Comparison of ENCODE assay signal across 10 mouse cellular contexts in the genomic region with DNA sequence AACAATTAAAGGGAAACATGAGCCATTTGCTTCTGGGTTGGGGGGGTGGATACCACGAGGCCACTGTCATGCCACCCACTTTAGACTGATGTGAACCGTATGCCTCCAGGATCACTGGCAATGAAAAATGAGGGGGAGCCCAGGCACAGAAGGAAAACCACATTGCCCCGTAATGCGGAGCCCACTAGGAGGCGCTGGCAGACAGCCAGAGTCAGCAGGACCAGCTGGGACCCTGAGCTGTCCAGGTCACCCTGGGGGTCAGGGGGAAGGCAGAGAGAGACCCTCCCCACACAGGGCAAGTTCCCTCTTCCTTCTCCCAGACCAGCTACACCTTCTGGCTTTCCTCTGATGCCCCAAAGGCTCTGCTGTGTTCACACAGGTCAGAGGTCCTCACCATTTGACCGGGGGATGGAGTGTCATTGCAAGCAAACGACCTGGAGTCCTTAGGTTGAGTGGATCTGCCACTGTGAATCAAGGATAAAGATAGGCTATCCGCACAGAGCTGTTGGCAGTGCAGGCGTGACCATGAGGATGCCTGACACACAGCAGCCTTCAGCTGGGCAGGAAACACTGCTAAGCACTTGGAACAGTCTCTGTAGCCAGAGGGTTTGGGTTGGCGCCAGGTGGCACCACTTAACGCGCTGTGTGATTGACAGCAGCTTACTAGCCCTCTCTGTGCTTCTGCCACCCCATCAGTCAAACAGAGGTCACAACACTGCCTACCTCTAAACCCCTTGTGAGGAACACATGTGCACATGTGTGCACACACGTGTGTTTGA.
DNase-seq lines count a peak whose midpoint lies in the region; ATAC-seq and TF ChIP-seq lines count a peak whose summit lies in the region.
"Had no signal": no experiment of that assay in that cellular context is flagged by ENCODE, and none has a peak within 500 bp of the region (broad histone marks: within the 10 kb centered on the region; RNA-seq: fewer than 3 reads in every experiment).

No protein-coding gene starts in this region.

- DNase-seq in left cerebral cortex, postnatal 4 days, result peak; percentile 81
- no peak for DNase-seq in left cerebral cortex, postnatal 25 days (ENCODE audit: low spot score in 2 of 2)
- DNase-seq in CH12.LX (ENCODE audit: extremely low read depth), result no peak
- no peak for DNase-seq in MEL (ENCODE audit: low read depth, low spot score)
- peak; percentile 58 for DNase-seq in hindbrain, embryonic 14.5 days (ENCODE audit: low spot score)
- no peak for DNase-seq in yolk sac, embryonic 10.5 days (ENCODE audit: low spot score)
- no peak for DNase-seq in lung, adult 2 months
- DNase-seq: kidney, adult 11 months; lung, postnatal 14 days; thymus, postnatal 25 days had no signal

- TF ChIP-seq POLR2A in CH12.LX (IDR thresholded peaks at IDR 0.05; ENCODE audit: low read depth, low read length) (no peak), MEL (IDR thresholded peaks at IDR 0.05; ENCODE audit: control insufficient read depth in 1 of 2, insufficient read depth in 1 of 2, low read depth in 1 of 2, low read length in 2 of 2, poor library complexity in 1 of 2) (no peak)
- TF ChIP-seq POLR2A in lung, adult 2 months (IDR thresholded peaks at IDR 0.05; ENCODE audit: borderline replicate concordance, extremely low read depth, low read depth, low read length), result no peak

- no peak overlapping the region for H3K9ac ChIP-seq in CH12.LX (ENCODE audit: insufficient read depth, low read depth)
- H3K9ac ChIP-seq in MEL (ENCODE audit: control insufficient read depth, low read depth, low read length, poor library complexity, severe bottlenecking), result no peak overlapping the region
- H3K9ac ChIP-seq in hindbrain, embryonic 14.5 days, result no peak overlapping the region

- H3K36me3 ChIP-seq in CH12.LX (replicated peaks in 1 of 2; ENCODE audit: control insufficient read depth in 1 of 2, insufficient read depth in 1 of 2, low read length in 1 of 2) (no peaks in the 10 kb centered on the region), MEL (ENCODE audit: control insufficient read depth in 1 of 2, insufficient read depth in 2 of 2, low read length in 2 of 2) (no peaks in the 10 kb centered on the region)
- no peaks in the 10 kb centered on the region for H3K36me3 ChIP-seq in hindbrain, embryonic 14.5 days (replicated peaks; ENCODE audit: control insufficient read depth, insufficient read depth)

- in situ Hi-C loops in CH12.LX (cut with MboI; ENCODE audit: low pct_ligation_motif_present, low pct_unique_long_range_greater_than_20kb, low sequenced_read_pairs), result loop anchor here (25.0 kb wide), 1 partner anchor 630 kb away; no protein-coding TSS in a partner anchor

- intact Hi-C loops in left cerebral cortex, postnatal 4 days (cut with DNase I), result no loop called here
- intact Hi-C loops in left cerebral cortex, postnatal 25 days (cut with DNase I), result no loop called here

- 55% methylated on average over 13 of the region's 13 CpGs for WGBS in hindbrain, embryonic 14.5 days
- 54% methylated on average over 13 of the region's 13 CpGs for WGBS in lung, adult 2 months

- H3K27me3 ChIP-seq in CH12.LX (replicated peaks) (no peaks in the 10 kb centered on the region), MEL (ENCODE audit: control insufficient read depth in 1 of 2, insufficient read depth in 2 of 2, low read length in 2 of 2) (no peaks in the 10 kb centered on the region)
- H3K27me3 ChIP-seq in hindbrain, embryonic 14.5 days (ENCODE audit: control insufficient read depth, insufficient read depth, low read length), result no peaks in the 10 kb centered on the region

- no peak overlapping the region for H3K27ac ChIP-seq in CH12.LX (ENCODE audit: insufficient read depth, low read depth)
- no peak overlapping the region for H3K27ac ChIP-seq in MEL (ENCODE audit: control insufficient read depth, low read depth, low read length)
- no peak overlapping the region for H3K27ac ChIP-seq in hindbrain, embryonic 14.5 days

- no peak overlapping the region for H3K4me2 ChIP-seq in CH12.LX (ENCODE audit: insufficient read depth, low read depth, poor library complexity, severe bottlenecking)
- no peak overlapping the region for H3K4me2 ChIP-seq in hindbrain, embryonic 14.5 days (replicated peaks)

- TF ChIP-seq EP300 in CH12.LX (IDR thresholded peaks at IDR 0.05; ENCODE audit: low read length), result no peak
- no peak for TF ChIP-seq EP300 in MEL (IDR thresholded peaks at IDR 0.05; ENCODE audit: low read depth in 1 of 2, low read length in 2 of 2)

- H3K79me2 ChIP-seq in CH12.LX (replicated peaks; ENCODE audit: control insufficient read depth, extremely low read depth, insufficient read depth, poor library complexity, severe bottlenecking) (no peaks in the 10 kb centered on the region), MEL (ENCODE audit: control insufficient read depth, insufficient read depth, low read length, poor library complexity) (no peaks in the 10 kb centered on the region)

- TF ChIP-seq RAD21 in CH12.LX (IDR thresholded peaks at IDR 0.05; ENCODE audit: low read depth, low read length) (peak; percentile 60), MEL (IDR thresholded peaks at IDR 0.05; ENCODE audit: low read depth, low read length) (no peak)

- 0 out of 2 replicates have a peak, but pooled peaks have one; percentile 17 for ATAC-seq in hindbrain, embryonic 14.5 days (ENCODE audit: low FRiP score)

- H3K4me1 ChIP-seq in CH12.LX (ENCODE audit: control insufficient read depth in 1 of 2, insufficient read depth in 2 of 2) (peaks cover 20 to 48% of the 10 kb centered on the region in 2 experiments), MEL (ENCODE audit: control insufficient read depth in 1 of 2, insufficient read depth in 2 of 2, low read length in 2 of 2) (no peaks in the 10 kb centered on the region)
- H3K4me1 ChIP-seq in hindbrain, embryonic 14.5 days (replicated peaks; ENCODE audit: control insufficient read depth, insufficient read depth, low read length), result peaks cover 18% of the 10 kb centered on the region
- no peaks in the 10 kb centered on the region for H3K4me1 ChIP-seq in lung, adult 2 months (ENCODE audit: control insufficient read depth, insufficient read depth, low read length)

- H3K4me3 ChIP-seq in CH12.LX (replicated peaks in 1 of 3; ENCODE audit: low read depth in 2 of 3, low read length in 2 of 3, poor library complexity in 1 of 3) (no peak overlapping the region), MEL (ENCODE audit: control insufficient read depth in 1 of 2, insufficient read depth in 1 of 2, low read depth in 2 of 2, low read length in 2 of 2) (no peak overlapping the region)
- no peak overlapping the region for H3K4me3 ChIP-seq in hindbrain, embryonic 14.5 days (replicated peaks; ENCODE audit: low read length)
- no peak overlapping the region for H3K4me3 ChIP-seq in lung, adult 2 months (replicated peaks; ENCODE audit: extremely low read depth, low read depth, low read length)

- TF ChIP-seq CTCF in CH12.LX (conservative IDR thresholded peaks at IDR 0.05 in 1 of 2, IDR thresholded peaks at IDR 0.05 in 1 of 2; ENCODE audit: low read depth in 2 of 2, low read length in 2 of 2), result peak; percentile 31 to 69; a peak in 3 of 4 replicates
- TF ChIP-seq CTCF in MEL (IDR thresholded peaks at IDR 0.05 in 2 of 3, conservative IDR thresholded peaks at IDR 0.05 in 1 of 3; ENCODE audit: control insufficient read depth in 1 of 3, insufficient read depth in 1 of 3, low read depth in 2 of 3, low read length in 3 of 3, poor library complexity in 1 of 3, severe bottlenecking in 1 of 3), result peak in 2 of 3 experiments; percentile 24 to 42; a peak in 4 of 6 replicates
- TF ChIP-seq CTCF in lung, adult 2 months (IDR thresholded peaks at IDR 0.05; ENCODE audit: insufficient read depth, low read length), result no peak

- peaks cover 7% of the 10 kb centered on the region for H3K9me3 ChIP-seq in CH12.LX (replicated peaks; ENCODE audit: low read length)
- H3K9me3 ChIP-seq in MEL (replicated peaks; ENCODE audit: insufficient read depth, low read length), result no peaks in the 10 kb centered on the region
- H3K9me3 ChIP-seq in hindbrain, embryonic 14.5 days (ENCODE audit: control insufficient read depth, low read length), result no peaks in the 10 kb centered on the region

- dilution Hi-C loops in CH12.LX (cut with MboI; ENCODE audit: extremely low pct_ligation_motif_present, extremely low pct_unique_long_range_greater_than_20kb, low sequenced_read_pairs), result no loop called here

TF ChIP-seq in CH12.LX, 34 proteins besides CTCF, POLR2A, EP300 and RAD21:
- TF ChIP-seq GABPA (IDR thresholded peaks at IDR 0.05; ENCODE audit: insufficient replicate concordance, low read depth, low read length) (no peak), SMC3 (IDR thresholded peaks at IDR 0.05; ENCODE audit: low read depth, low read length) (peak; percentile 46)
TF ChIP-seq in CH12.LX: peak in this region for 1.

TF ChIP-seq in MEL, 35 proteins besides CTCF, POLR2A, EP300 and RAD21:
- TF ChIP-seq POLR2AphosphoS5 (IDR thresholded peaks at IDR 0.05; ENCODE audit: borderline replicate concordance, low read depth, low read length) (no peak), CHD2 (IDR thresholded peaks at IDR 0.05; ENCODE audit: low read length) (no peak), MAZ (IDR thresholded peaks at IDR 0.05; ENCODE audit: low read depth, low read length) (no peak), CHD1 (IDR thresholded peaks at IDR 0.05; ENCODE audit: low read depth, low read length) (no peak), MAFK (IDR thresholded peaks at IDR 0.05; ENCODE audit: borderline replicate concordance, low read depth, low read length) (no peak), TCF12 (IDR thresholded peaks at IDR 0.05; ENCODE audit: low read depth, low read length) (no peak), MEF2A (IDR thresholded peaks at IDR 0.05; ENCODE audit: extremely low read depth, insufficient replicate concordance, low read depth, low read length, poor library complexity, severe bottlenecking) (no peak), ZC3H11A (IDR thresholded peaks at IDR 0.05; ENCODE audit: low read depth, low read length) (no peak)
TF ChIP-seq in MEL: peak in this region for 0.

Comparison
In these comparisons a context has a peak if more than half of its experiments do, and no peak if none do; other contexts are left out.
1. DNase-seq: peak in left cerebral cortex, postnatal 4 days (single experiment) and hindbrain, embryonic 14.5 days (single experiment); none in left cerebral cortex, postnatal 25 days (0 of 2), CH12.LX (single experiment), MEL (single experiment), yolk sac, embryonic 10.5 days (single experiment) and lung, adult 2 months (single experiment).